Mouse (Mus musculus) heart, embryonic 14.5 days (tissue): ENCODE results near the gene Btrc. TPM values are rescaled to one million over a fixed set of nuclear protein-coding genes. Genes with fewer than 3 reads are reported as not detected.

Experiments used
- ATAC-seq: fragments of 200-750 bp; cut with Nextera tagmentation; 2 replicates; pipeline ENCODE4 v1.8.0; 2017; ENCODE audit warnings: low read depth, moderate TSS enrichment; ENCODE audit not compliant: insufficient number of reproducible peaks, insufficient read depth, low FRiP score
- H3K27ac ChIP-seq, 2 experiments: fragments of 200-500 bp in 1 of 2; fragments of 300-500 bp in 1 of 2; sonication (generic) in 1 of 2; replicated peaks in 1 of 2; 2 replicates each; pipeline ENCODE4 v1.5.1; 2012 to 2014; ENCODE audit warnings: low read depth in 2 of 2, low read length in 2 of 2, control low read depth in 1 of 2, mild to moderate bottlenecking in 1 of 2, mixed read lengths in 1 of 2; ENCODE audit not compliant: control insufficient read depth in 1 of 2, insufficient read depth in 1 of 2
- H3K27me3 ChIP-seq: fragments of 300-500 bp; sonication (generic); 2 replicates; pipeline ENCODE4 v1.6.1; 2014; ENCODE audit warnings: mild to moderate bottlenecking, low read length, control low read depth; ENCODE audit not compliant: control insufficient read depth, insufficient read depth
- H3K36me3 ChIP-seq: fragments of 300-500 bp; sonication (generic); 2 replicates; pipeline ENCODE4 v1.6.1; 2014; ENCODE audit warnings: mild to moderate bottlenecking, control low read depth, low read length, mixed read lengths; ENCODE audit not compliant: control insufficient read depth, insufficient read depth
- H3K4me1 ChIP-seq, 2 experiments: fragments of 200-500 bp in 1 of 2; fragments of 300-500 bp in 1 of 2; sonication (generic) in 1 of 2; 2 replicates each; pipeline ENCODE4 v1.6.1; 2012 to 2014; ENCODE audit warnings: low read length in 2 of 2, control low read depth in 1 of 2, mixed read lengths in 1 of 2; ENCODE audit not compliant: control insufficient read depth in 2 of 2, insufficient read depth in 2 of 2
- H3K4me2 ChIP-seq: fragments of 300-500 bp; sonication (generic); 2 replicates; pipeline ENCODE4 v1.6.1; 2014; ENCODE audit warnings: mild to moderate bottlenecking, low read length
- H3K4me3 ChIP-seq, 2 experiments: fragments of 200-500 bp in 1 of 2; fragments of 300-500 bp in 1 of 2; sonication (generic) in 1 of 2; 2 replicates each; pipeline ENCODE4 v1.5.1; 2012 to 2014; ENCODE audit warnings: low read length in 2 of 2, mild to moderate bottlenecking in 2 of 2, control low read depth in 1 of 2, low read depth in 1 of 2, moderate library complexity in 1 of 2; ENCODE audit not compliant: control insufficient read depth in 1 of 2, insufficient read depth in 1 of 2
- H3K9ac ChIP-seq: fragments of 300-500 bp; sonication (generic); 2 replicates; pipeline ENCODE4 v1.6.1; 2014; ENCODE audit warnings: mild to moderate bottlenecking, low read length
- H3K9me3 ChIP-seq: fragments of 300-500 bp; sonication (generic); 2 replicates; pipeline ENCODE4 v1.6.1; 2016; ENCODE audit warnings: low read length, control low read depth; ENCODE audit not compliant: control insufficient read depth
- WGBS: fragments of 180-500 bp; shearing (Covaris S2); extraction: QIAGEN DNeasy Blood & Tissue Kit; methylation state at CpG from one replicate; pipeline ENCODE4 v1.1.7; 2014; 5-methylcytosine and 5-hydroxymethylcytosine counted together
- polyA plus RNA-seq: library from polyadenylated mRNA; unstranded; fragments of >200 nt; fragmentation: Nextera tagmentation; extraction: Ambion mirVana; gene quantifications from 2 replicates; pipeline ENCODE4 v1.2.1, GENCODE M21; 2014

Gene Btrc
- polyA plus RNA-seq, 1 experiment from 2014 or later, result 36.4 TPM

DNA sequence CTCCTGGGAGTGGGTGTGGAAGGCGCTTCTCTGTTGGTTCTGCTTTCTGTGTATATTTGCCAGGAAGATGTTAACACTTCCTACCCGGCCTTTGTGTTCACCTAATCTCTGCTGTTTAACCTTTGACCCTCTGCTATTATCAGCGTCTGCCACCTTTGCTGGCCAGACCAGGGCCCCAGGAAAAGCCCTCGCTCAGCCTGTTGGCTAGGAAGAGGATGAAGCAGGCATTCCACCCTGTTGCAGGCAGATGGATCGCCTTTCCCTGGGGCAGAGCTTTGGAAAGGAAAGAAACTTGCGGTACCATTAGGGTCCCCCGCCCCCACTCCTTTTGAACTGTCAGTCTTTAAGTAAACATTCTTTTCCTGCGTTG is 212.1 kb downstream of the Btrc start:
- Histone ChIP-seq H3K27ac (0 out of 4 replicates have a peak overlapping the region, but pooled peaks of 1 of the 2 experiments have one; percentile 9), H3K9ac (no peak overlapping the region; the same call in 1 of the 2 replicates), H3K4me3 (no peak overlapping the region), H3K9me3 (no peaks in the 10 kb centered on the region), H3K36me3 (peaks cover 51% of the 10 kb centered on the region), H3K4me2 (no peak overlapping the region), H3K4me1 (peaks cover 34 to 49% of the 10 kb centered on the region in 2 experiments), H3K27me3 (no peaks in the 10 kb centered on the region)
- no peak for ATAC-seq
- 11% methylated on average over 8 of the region's 8 CpGs for WGBS

GRCm38 (mm10) chr19:45577141-45577750 is 213.7 kb downstream of the Btrc start:
- Histone ChIP-seq H3K27ac (no peak overlapping the region), H3K4me2 (no peak overlapping the region), H3K9me3 (no peaks in the 10 kb centered on the region), H3K4me1 (peaks cover 34 to 49% of the 10 kb centered on the region in 2 experiments), H3K4me3 (no peak overlapping the region), H3K27me3 (no peaks in the 10 kb centered on the region), H3K36me3 (peaks cover 43% of the 10 kb centered on the region), H3K9ac (no peak overlapping the region)
- 76% methylated on average over 14 of the region's 14 CpGs for WGBS
- ATAC-seq, result no peak

- 79% methylated on average over 12 of the region's 12 CpGs for WGBS
- Histone ChIP-seq H3K9ac (peak overlapping the region; percentile 5; the same call in 1 of the 2 replicates), H3K4me1 (peaks cover 32 to 46% of the 10 kb centered on the region in 2 experiments), H3K4me2 (no peak overlapping the region), H3K4me3 (no peak overlapping the region), H3K9me3 (no peaks in the 10 kb centered on the region), H3K36me3 (peaks cover 45% of the 10 kb centered on the region), H3K27me3 (no peaks in the 10 kb centered on the region), H3K27ac (no peak overlapping the region)
- ATAC-seq, result no peak
These were observed 215.4 kb downstream of the Btrc start for GRCm38 (mm10) chr19:45578976-45579375.

GRCm38 (mm10) chr19:45579416-45579815 is 215.9 kb downstream of the Btrc start:
- no peak for ATAC-seq

More at GRCm38 (mm10) chr19:45579416-45579815, 215.9 kb downstream of the Btrc start:
- WGBS, result 49% methylated on average over 7 of the region's 7 CpGs
- Histone ChIP-seq H3K27ac (no peak overlapping the region), H3K4me1 (peaks cover 30 to 43% of the 10 kb centered on the region in 2 experiments), H3K9me3 (no peaks in the 10 kb centered on the region), H3K27me3 (no peaks in the 10 kb centered on the region), H3K9ac (peak overlapping the region; percentile 5; the same call in 1 of the 2 replicates), H3K4me2 (no peak overlapping the region), H3K4me3 (no peak overlapping the region), H3K36me3 (peaks cover 49% of the 10 kb centered on the region)

Other genes with a start within 250 kb of the Btrc start
- gene Tlx1, start 213.1 kb upstream of the Btrc start, polyA plus RNA-seq, result 0.22 TPM in 1 of 2 replicates, not detected in the other
- not detected in 2 replicates for gene Lbx1, start 127.9 kb upstream of the Btrc start, polyA plus RNA-seq
- gene Poll, start 196.8 kb downstream of the Btrc start, polyA plus RNA-seq, result 13.0 and 13.9 TPM in 2 replicates
- 31.8 and 38.2 TPM in 2 replicates for gene Gm17018, start 196.9 kb downstream of the Btrc start, polyA plus RNA-seq